ENCODE assay signal across 15 mouse cellular contexts in the genomic region with DNA sequence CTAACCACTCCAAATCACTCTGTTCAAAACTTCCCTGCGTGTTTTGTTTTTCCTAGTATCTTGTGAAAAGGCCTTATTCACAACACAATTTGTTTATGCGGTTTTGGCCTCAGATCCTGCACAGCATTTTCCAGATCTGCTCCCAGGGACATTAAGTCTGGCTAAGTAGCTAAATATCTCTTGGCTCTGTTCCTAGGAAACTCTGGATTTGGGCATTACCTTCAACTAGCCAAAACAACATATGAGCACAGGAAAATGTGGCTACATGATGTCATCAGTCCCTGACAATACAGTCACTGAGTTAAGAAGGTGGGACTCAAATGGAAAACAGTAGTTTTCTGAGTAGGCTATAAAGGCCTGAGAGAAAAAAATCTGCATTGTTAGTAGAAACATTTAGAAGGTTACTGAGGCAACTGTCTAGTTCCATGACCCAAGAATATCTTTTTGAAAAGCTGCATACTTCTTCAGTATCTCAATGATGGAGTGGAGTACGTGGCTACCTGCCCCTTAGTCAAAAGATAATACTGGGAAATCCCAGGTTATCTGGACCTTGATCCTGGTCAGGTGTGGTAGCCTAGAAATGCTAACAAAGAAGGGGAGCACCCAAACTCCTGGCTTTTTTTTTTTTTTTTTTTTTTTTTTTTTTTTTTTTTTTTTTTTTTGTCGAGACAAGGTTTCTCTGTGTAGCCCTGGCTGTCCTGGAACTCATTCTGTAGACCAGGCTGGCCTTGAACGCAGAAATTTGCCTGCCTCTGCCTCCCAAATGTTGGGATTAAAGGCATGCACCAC. TPM values are rescaled to one million over a fixed set of nuclear protein-coding genes. Genes with fewer than 3 reads are reported as not detected.
"Had no signal": no experiment of that assay in that cellular context is flagged by ENCODE, and none has a peak within 500 bp of the region (broad histone marks: within the 10 kb centered on the region; RNA-seq: fewer than 3 reads in every experiment).

No protein-coding gene starts in this region.

- H3K27ac ChIP-seq: left cerebral cortex, adult 2 months; limb, embryonic 10.5 days; midbrain, embryonic 10.5 days; midbrain, embryonic 15.5 days; neural tube, embryonic 12.5 days had no signal

- H3K4me3 ChIP-seq: left cerebral cortex, adult 2 months; limb, embryonic 10.5 days; midbrain, embryonic 10.5 days; midbrain, embryonic 15.5 days; neural tube, embryonic 12.5 days had no signal

- DNase-seq: kidney, adult 8-10 months; kidney, postnatal 25 days; lung, adult 18-20 months; lung, postnatal 4 days; thymus, adult 18-20 months; thymus, postnatal 14 days had no signal

- H3K9me3 ChIP-seq: limb, embryonic 10.5 days; midbrain, embryonic 10.5 days; midbrain, embryonic 15.5 days; neural tube, embryonic 12.5 days had no signal

- H3K4me2 ChIP-seq: midbrain, embryonic 15.5 days; neural tube, embryonic 12.5 days had no signal

- ATAC-seq: lung, postnatal 0 days; midbrain, embryonic 15.5 days had no signal

- H3K36me3 ChIP-seq: limb, embryonic 10.5 days; midbrain, embryonic 10.5 days; midbrain, embryonic 15.5 days; neural tube, embryonic 12.5 days had no signal

- H3K27me3 ChIP-seq: midbrain, embryonic 15.5 days; neural tube, embryonic 12.5 days had no signal

- H3K9ac ChIP-seq: midbrain, embryonic 15.5 days; neural tube, embryonic 12.5 days had no signal

- H3K4me1 ChIP-seq: limb, embryonic 10.5 days; midbrain, embryonic 10.5 days; midbrain, embryonic 15.5 days; neural tube, embryonic 12.5 days had no signal

RNA-seq across cellular contexts. Expression of a gene that starts 8.5 kb away (rescaled TPM):
- total RNA-seq: megakaryocyte, adult 5-6 weeks; monocyte, adult 5-6 weeks; neutrophil, adult 5-6 weeks had no signal
- polyA plus RNA-seq: lung, postnatal 0 days had no signal
